Mouse (Mus musculus) myocyte (in vitro differentiated cells): Measurements from ENCODE around the gene Mtfp1.

Experiments
- E2F4 ChIP-seq: IDR thresholded peaks from one replicate; pipeline ENCODE4 v1.6.1; 2011; ENCODE audit warnings: mild to moderate bottlenecking, control low read depth, moderate library complexity; ENCODE audit not compliant: insufficient read depth
- MAX ChIP-seq: IDR thresholded peaks from one replicate; pipeline ENCODE4 v1.6.1; 2011; ENCODE audit warnings: low read depth, mild to moderate bottlenecking, control low read depth
- MYOD1 ChIP-seq, 3 experiments: IDR thresholded peaks; one replicate each; pipeline ENCODE4 v1.6.1; 2011; ENCODE audit warnings: control low read depth in 2 of 3, low read depth in 2 of 3, mild to moderate bottlenecking in 2 of 3, moderate library complexity in 1 of 3; ENCODE audit not compliant: insufficient read length in 2 of 3, control insufficient read depth in 1 of 3
- MYOG ChIP-seq, 3 experiments: IDR thresholded peaks; one replicate each; pipeline ENCODE4 v1.6.1; 2011; ENCODE audit warnings: control low read depth in 2 of 3, low read depth in 2 of 3, mild to moderate bottlenecking in 2 of 3; ENCODE audit not compliant: insufficient read length in 2 of 3, control insufficient read depth in 1 of 3, insufficient read depth in 1 of 3
- POLR2A ChIP-seq: IDR thresholded peaks from one replicate; pipeline ENCODE4 v1.6.1; 2011; ENCODE audit warnings: low read depth, mild to moderate bottlenecking, control low read depth, moderate library complexity; ENCODE audit not compliant: insufficient read length
- POLR2AphosphoS2 ChIP-seq: IDR thresholded peaks from one replicate; pipeline ENCODE4 v1.6.1; 2011; ENCODE audit warnings: low read depth, control low read depth; ENCODE audit not compliant: insufficient read length
- SRF ChIP-seq: IDR thresholded peaks from one replicate; pipeline ENCODE4 v1.6.1; 2011; ENCODE audit warnings: low read depth; ENCODE audit not compliant: control insufficient read depth, insufficient read length
- TCF12 ChIP-seq: IDR thresholded peaks from one replicate; pipeline ENCODE4 v1.6.1; 2011; ENCODE audit warnings: mild to moderate bottlenecking, control low read depth; ENCODE audit not compliant: poor library complexity, insufficient read depth, severe bottlenecking
- TCF3 ChIP-seq: IDR thresholded peaks from one replicate; pipeline ENCODE4 v1.6.1; 2011; ENCODE audit warnings: low read depth, control low read depth; ENCODE audit not compliant: insufficient read length
- USF1 ChIP-seq: IDR thresholded peaks from one replicate; pipeline ENCODE4 v1.6.1; 2011; ENCODE audit warnings: low read depth, mild to moderate bottlenecking, control low read depth, moderate library complexity

GRCm38 (mm10) chr11:4138964-4139363 lies 43.7 kb upstream of the Mtfp1 start:
- TF ChIP-seq POLR2A (no peak), USF1 (no peak), TCF3 (no peak), MAX (no peak), TCF12 (no peak), MYOG (IDR thresholded peaks at IDR 0.05; ENCODE audit: control insufficient read depth in 1 of 3, insufficient read depth in 1 of 3, insufficient read length in 2 of 3, low read depth in 2 of 3) (no peak), E2F4 (no peak), POLR2AphosphoS2 (no peak), SRF (no peak), MYOD1 (IDR thresholded peaks at IDR 0.05; ENCODE audit: control insufficient read depth in 1 of 3, insufficient read length in 2 of 3, low read depth in 2 of 3) (no peak)
